Mouse (Mus musculus) adrenal gland (tissue): Measurements from ENCODE around the gene Plpp2.

Experiments
- intact Hi-C: fragments of 180-260 bp; cut with DNase I; formaldehyde crosslinking; loops from one replicate; pipeline ENCODE4 v1.15.1; 2025
- microRNA-seq, 2 experiments: library from miRNA; unstranded; fragments of <30 nt; microRNA quantifications; one replicate each; pipeline ENCODE4; 2019

Gene Plpp2

GRCm38 (mm10) chr10:79530241-79530640 lies 3.4 kb downstream of the Plpp2 start:
- intact Hi-C loops = no loop called here

GRCm38 (mm10) chr10:79528081-79528480 lies 5.5 kb downstream of the Plpp2 start:
- intact Hi-C loops = no loop called here

GRCm38 (mm10) chr10:79527453-79527845 lies 6.1 kb downstream of the Plpp2 start:
- intact Hi-C loops = no loop called here

GRCm38 (mm10) chr10:79526661-79527452 lies 6.7 kb downstream of the Plpp2 start:
- intact Hi-C loops = no loop called here

GRCm38 (mm10) chr10:79525456-79526325 lies 7.9 kb downstream of the Plpp2 start:
- intact Hi-C loops = no loop called here

GRCm38 (mm10) chr10:79524433-79524832 lies 9.2 kb downstream of the Plpp2 start:
- intact Hi-C loops = no loop called here

GRCm38 (mm10) chr10:79506709-79507108 lies 26.9 kb downstream of the Plpp2 start:
- intact Hi-C loops = no loop called here

GRCm38 (mm10) chr10:79502830-79503644 lies 30.6 kb downstream of the Plpp2 start:
- intact Hi-C loops = no loop called here

- intact Hi-C loops = no loop called here
These were observed 36.8 kb downstream of the Plpp2 start for GRCm38 (mm10) chr10:79496701-79497288.

GRCm38 (mm10) chr10:79495886-79496285 lies 37.7 kb downstream of the Plpp2 start:
- intact Hi-C loops = no loop called here

Small RNA genes lying within 50 kb of the gene (microRNA-seq; reads per million reads assigned to microRNA genes)
- 0.11 to 1.1 reads per million in 2 experiments for gene Mir6909
